7 mouse cellular contexts compared by ENCODE assay signal in genomic region chr5:121660059-121660896, GRCm38 (mm10). TPM values are rescaled to one million over a fixed set of nuclear protein-coding genes. Genes with fewer than 3 reads are reported as not detected.
DNase-seq lines count a peak whose midpoint lies in the region; ATAC-seq and TF ChIP-seq lines count a peak whose summit lies in the region.

Gene Acad10, minus strand, starts transcription at chr5:121660514.
Gene Brap, plus strand, starts transcription at chr5:121660563.

- WGBS in embryonic facial prominence, embryonic 12.5 days = 2% methylated on average over 70 of the region's 85 CpGs
- WGBS in kidney, adult 2 months = under 1% methylated on average over 85 of the region's 85 CpGs
- WGBS in limb, embryonic 12.5 days = 2% methylated on average over 84 of the region's 85 CpGs
- WGBS in midbrain, embryonic 15.5 days = 1% methylated on average over 83 of the region's 85 CpGs
- WGBS in spleen, adult 2 months = under 1% methylated on average over 82 of the region's 85 CpGs

- H3K4me1 ChIP-seq in embryonic facial prominence, embryonic 12.5 days = peaks cover 12% of the 10 kb centered on the region
- peaks cover 12% of the 10 kb centered on the region; the same call in 1 of the 2 replicates for H3K4me1 ChIP-seq in kidney, adult 2 months (ENCODE audit: control insufficient read depth, insufficient read depth, low read length)
- H3K4me1 ChIP-seq in limb, embryonic 12.5 days (replicated peaks) = peaks cover 8% of the 10 kb centered on the region
- peaks cover 23% of the 10 kb centered on the region for H3K4me1 ChIP-seq in midbrain, embryonic 15.5 days
- H3K4me1 ChIP-seq in spleen, adult 2 months (ENCODE audit: control insufficient read depth, insufficient read depth, insufficient read length) = peaks cover 2% of the 10 kb centered on the region; the same call in 1 of the 2 replicates

- peak; percentile 52 for TF ChIP-seq POLR2A in kidney, adult 2 months (IDR thresholded peaks at IDR 0.05; ENCODE audit: low read depth, low read length)
- peak; percentile 74 for TF ChIP-seq POLR2A in spleen, adult 2 months (IDR thresholded peaks at IDR 0.05; ENCODE audit: low read depth, low read length)

- TF ChIP-seq CTCF in kidney, adult 2 months (conservative IDR thresholded peaks at IDR 0.05; ENCODE audit: insufficient read depth, insufficient read length, low read depth, low read length) = no peak
- no peak for TF ChIP-seq CTCF in spleen, adult 2 months (IDR thresholded peaks at IDR 0.05; ENCODE audit: extremely low read depth, insufficient read depth, insufficient read length, insufficient replicate concordance)

- no peaks in the 10 kb centered on the region for H3K27me3 ChIP-seq in embryonic facial prominence, embryonic 12.5 days
- no peaks in the 10 kb centered on the region for H3K27me3 ChIP-seq in kidney, adult 2 months (replicated peaks; ENCODE audit: control insufficient read depth, insufficient read depth, low read length)
- H3K27me3 ChIP-seq in limb, embryonic 12.5 days = no peaks in the 10 kb centered on the region
- no peaks in the 10 kb centered on the region for H3K27me3 ChIP-seq in midbrain, embryonic 15.5 days (replicated peaks)
- no peaks in the 10 kb centered on the region for H3K27me3 ChIP-seq in spleen, adult 2 months (ENCODE audit: control insufficient read depth, insufficient read depth, low read length)

- H3K36me3 ChIP-seq in embryonic facial prominence, embryonic 12.5 days = peaks cover 20% of the 10 kb centered on the region
- peaks cover 3% of the 10 kb centered on the region for H3K36me3 ChIP-seq in kidney, adult 2 months (ENCODE audit: control insufficient read depth, insufficient read depth, low read length)
- peaks cover 29% of the 10 kb centered on the region for H3K36me3 ChIP-seq in limb, embryonic 12.5 days
- peaks cover 9% of the 10 kb centered on the region for H3K36me3 ChIP-seq in midbrain, embryonic 15.5 days (replicated peaks)
- peaks cover 13% of the 10 kb centered on the region for H3K36me3 ChIP-seq in spleen, adult 2 months (ENCODE audit: control insufficient read depth, insufficient read depth, low read length)

- ATAC-seq in embryonic facial prominence, embryonic 12.5 days (ENCODE audit: insufficient number of reproducible peaks, insufficient read depth, low FRiP score, low TSS enrichment) = peak; percentile 84
- ATAC-seq in limb, embryonic 12.5 days (ENCODE audit: insufficient number of reproducible peaks, insufficient read depth, low FRiP score, low TSS enrichment, low read depth) = peak; percentile 76
- peak; percentile 90 for ATAC-seq in midbrain, embryonic 15.5 days (replicated peaks)

- H3K4me2 ChIP-seq in embryonic facial prominence, embryonic 12.5 days (replicated peaks) = peak within 1 kb of the TSS; percentile 67
- H3K4me2 ChIP-seq in limb, embryonic 12.5 days = peak within 1 kb of the TSS; percentile 87
- peak within 1 kb of the TSS; percentile 68 for H3K4me2 ChIP-seq in midbrain, embryonic 15.5 days

- H3K9ac ChIP-seq in embryonic facial prominence, embryonic 12.5 days = peak within 1 kb of the TSS; percentile 77
- peak within 1 kb of the TSS; percentile 89 for H3K9ac ChIP-seq in limb, embryonic 12.5 days (replicated peaks)
- peak within 1 kb of the TSS; percentile 71 for H3K9ac ChIP-seq in midbrain, embryonic 15.5 days

- no peaks in the 10 kb centered on the region for H3K9me3 ChIP-seq in embryonic facial prominence, embryonic 12.5 days
- H3K9me3 ChIP-seq in limb, embryonic 12.5 days = no peaks in the 10 kb centered on the region
- H3K9me3 ChIP-seq in midbrain, embryonic 15.5 days = no peaks in the 10 kb centered on the region

- peak within 1 kb of the TSS; percentile 86 for H3K4me3 ChIP-seq in embryonic facial prominence, embryonic 12.5 days
- H3K4me3 ChIP-seq in kidney, adult 2 months (ENCODE audit: insufficient read depth, low read depth, low read length) = peak within 1 kb of the TSS; percentile 61
- H3K4me3 ChIP-seq in limb, embryonic 12.5 days (replicated peaks) = peak within 1 kb of the TSS; percentile 98
- H3K4me3 ChIP-seq in midbrain, embryonic 15.5 days = peak within 1 kb of the TSS; percentile 59
- H3K4me3 ChIP-seq in spleen, adult 2 months (ENCODE audit: extremely low read depth, insufficient read depth, insufficient read length) = peak within 1 kb of the TSS; percentile 81

- DNase-seq in adrenal gland, postnatal 25 days = peak; percentile 96
- peak; percentile 95 to 97 for DNase-seq in heart, adult 18-20 months
- DNase-seq in kidney, adult 2 months = peak; percentile 97
- DNase-seq in spleen, adult 2 months (ENCODE audit: low read depth in 1 of 2, low spot score in 2 of 2) = peak; percentile 74 to 91

- peak within 1 kb of the TSS; percentile 58 for H3K27ac ChIP-seq in embryonic facial prominence, embryonic 12.5 days
- peak within 1 kb of the TSS; percentile 79 for H3K27ac ChIP-seq in kidney, adult 2 months (ENCODE audit: insufficient read depth, low read depth, low read length)
- peak within 1 kb of the TSS; percentile 78 for H3K27ac ChIP-seq in limb, embryonic 12.5 days
- H3K27ac ChIP-seq in midbrain, embryonic 15.5 days = peak within 1 kb of the TSS; percentile 75
- H3K27ac ChIP-seq in spleen, adult 2 months (ENCODE audit: insufficient read depth, low read length) = peak within 1 kb of the TSS; percentile 73

RNA-seq across cellular contexts. Expression of gene Acad10, which starts in this region (rescaled TPM):
- 21.8 and 26.2 TPM in 2 replicates for total RNA-seq in adrenal gland, postnatal 25 days (2021)
- 1.6 and 2.2 TPM in 2 replicates for polyA plus RNA-seq in embryonic facial prominence, embryonic 12.5 days (2016; fragmentation: Nextera tagmentation; extraction: Ambion mirVana)
- total RNA-seq in heart, adult 18-20 months (2021) = 10 to 100 TPM; 25.4 to 27.5 TPM
- 55.9 and 68.1 TPM in 2 replicates for polyA plus RNA-seq in kidney, adult 2 months (2012; rRNA removed)
- polyA plus RNA-seq in limb, embryonic 12.5 days (2016; fragmentation: Nextera tagmentation; extraction: Ambion mirVana) = 1.8 and 2.6 TPM in 2 replicates
- 1.6 and 1.8 TPM in 2 replicates for polyA plus RNA-seq in midbrain, embryonic 15.5 days (2015; fragmentation: Nextera tagmentation; extraction: Ambion mirVana)
- 3.9 and 4.4 TPM in 2 replicates for polyA plus RNA-seq in spleen, adult 2 months (2012; rRNA removed)

RNA-seq across cellular contexts. Expression of gene Brap, which starts in this region (rescaled TPM):
- 55.1 and 64.3 TPM in 2 replicates for total RNA-seq in adrenal gland, postnatal 25 days (2021)
- 47.7 and 51.2 TPM in 2 replicates for polyA plus RNA-seq in embryonic facial prominence, embryonic 12.5 days (2016; fragmentation: Nextera tagmentation; extraction: Ambion mirVana)
- total RNA-seq in heart, adult 18-20 months (2021) = 10 to 100 TPM; 26.5 to 28.9 TPM
- polyA plus RNA-seq in kidney, adult 2 months (2012; rRNA removed) = 44.0 and 50.1 TPM in 2 replicates
- 47.1 and 48.3 TPM in 2 replicates for polyA plus RNA-seq in limb, embryonic 12.5 days (2016; fragmentation: Nextera tagmentation; extraction: Ambion mirVana)
- 48.2 and 50.9 TPM in 2 replicates for polyA plus RNA-seq in midbrain, embryonic 15.5 days (2015; fragmentation: Nextera tagmentation; extraction: Ambion mirVana)
- polyA plus RNA-seq in spleen, adult 2 months (2012; rRNA removed) = 17.9 and 22.5 TPM in 2 replicates

Comparison
In these comparisons a context has a peak if more than half of its experiments do, and no peak if none do; other contexts are left out.
1. Peak in every context shown above with its lines: DNase-seq, ATAC-seq, H3K4me3 ChIP-seq and H3K27ac ChIP-seq.
2. RNA of gene Acad10 (polyA plus RNA-seq): 55.9 to 68.1 TPM in kidney, adult 2 months; 3.9 to 4.4 TPM in spleen, adult 2 months, 1.6 to 2.2 TPM in embryonic facial prominence, embryonic 12.5 days, 1.8 to 2.6 TPM in limb, embryonic 12.5 days and 1.6 to 1.8 TPM in midbrain, embryonic 15.5 days; every median in the first group is over 10 times any median in the second.